Mouse (Mus musculus) ovary, adult 18-20 months (tissue): ENCODE measurements around the gene Nmrk1.
"Not testable (repeated sequence)": the region's sequence is repeated elsewhere in the genome, so short reads cannot be mapped to it uniquely, and the experiment has no call there.

Experiments
- DNase-seq: peaks from one replicate; pipeline ENCODE4 v3.0.0; 2022; ENCODE audit warnings: low spot score, mixed read lengths

Nmrk1 gene

DNA sequence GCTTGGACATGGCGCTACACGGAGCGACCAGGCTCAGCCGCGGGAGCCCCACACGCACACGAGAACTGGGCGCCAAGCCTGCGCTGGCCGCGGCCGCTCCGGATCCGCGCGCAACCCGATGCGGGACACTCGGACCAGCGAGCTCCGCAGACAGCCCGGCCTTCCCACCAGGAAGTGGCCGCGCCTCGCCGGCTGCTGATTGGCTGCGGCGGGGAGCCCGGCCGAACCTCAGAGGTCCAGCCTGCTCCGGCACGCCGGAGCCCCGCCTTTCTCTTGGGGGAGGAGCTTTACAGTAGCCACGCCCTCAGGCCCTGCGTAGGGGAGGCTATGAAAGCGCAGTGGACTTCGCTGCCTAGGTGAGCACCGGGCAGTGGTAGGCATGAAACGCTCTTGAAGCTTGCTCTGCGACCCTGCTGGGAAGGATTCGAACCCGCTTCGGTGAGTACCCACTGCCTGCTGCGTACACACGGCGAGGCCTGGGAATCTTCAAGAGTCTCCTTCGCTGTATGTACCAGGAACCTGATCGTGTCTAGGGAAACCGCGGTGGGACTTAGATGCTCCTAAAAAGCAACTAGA is at the start of gene Nmrk1, which contains the start of gene Ostf1:
Nmrk1 (plus strand) TSS at position 307 of the 576 bp plus-strand sequence.
Ostf1 (minus strand) TSS at position 180 of the 576 bp plus-strand sequence.
- DNase-seq = peak; percentile 95

- no peak for DNase-seq
Measured at GRCm38 (mm10) chr19:18582226-18582625, 49.5 kb upstream of the Nmrk1 start.

- no peak for DNase-seq
Measured at GRCm38 (mm10) chr19:18582887-18583286, 48.9 kb upstream of the Nmrk1 start.

DNA sequence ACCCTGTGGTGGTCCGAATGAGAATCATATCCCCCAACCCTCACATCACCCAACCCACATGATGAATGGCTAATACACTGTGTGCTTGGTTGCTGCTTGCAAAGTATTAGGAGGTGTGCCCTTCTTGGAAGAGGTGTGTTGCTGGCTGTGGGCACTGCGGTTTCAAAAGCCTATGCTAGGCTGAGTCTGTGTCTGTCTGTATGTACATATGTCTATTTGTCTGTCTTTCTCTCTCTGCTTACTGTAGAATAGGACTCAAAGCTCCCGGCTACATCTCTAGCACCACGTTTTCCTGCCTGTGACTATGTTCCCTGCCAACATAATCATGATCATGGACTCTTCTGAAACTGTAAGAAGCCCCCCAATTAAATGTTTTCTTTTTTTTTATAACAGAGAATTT is 48.0 kb upstream of the Nmrk1 start:
- DNase-seq = no peak

DNA sequence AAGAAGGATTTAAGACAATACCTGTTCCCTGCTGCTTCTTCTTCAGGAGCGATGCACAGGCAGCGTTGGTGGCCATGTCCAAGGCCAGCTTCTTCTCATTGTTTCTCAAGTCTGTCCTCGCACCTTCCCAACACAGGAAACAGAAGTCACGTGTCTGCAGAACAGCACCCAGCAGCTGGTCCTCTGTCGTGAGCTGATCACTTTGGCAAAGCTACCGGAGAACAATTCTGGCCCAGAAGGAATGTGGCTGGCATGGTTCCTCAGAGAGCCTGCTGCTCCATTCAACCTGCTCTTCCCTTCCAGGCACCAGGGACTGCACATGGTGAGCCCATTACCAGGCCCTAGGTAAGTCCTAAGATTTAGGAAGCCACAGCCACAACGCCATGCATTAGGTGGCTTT is 47.1 kb upstream of the Nmrk1 start:
- DNase-seq = no peak

GRCm38 (mm10) chr19:18587118-18587517 is 44.6 kb upstream of the Nmrk1 start:
- DNase-seq = no peak

DNA sequence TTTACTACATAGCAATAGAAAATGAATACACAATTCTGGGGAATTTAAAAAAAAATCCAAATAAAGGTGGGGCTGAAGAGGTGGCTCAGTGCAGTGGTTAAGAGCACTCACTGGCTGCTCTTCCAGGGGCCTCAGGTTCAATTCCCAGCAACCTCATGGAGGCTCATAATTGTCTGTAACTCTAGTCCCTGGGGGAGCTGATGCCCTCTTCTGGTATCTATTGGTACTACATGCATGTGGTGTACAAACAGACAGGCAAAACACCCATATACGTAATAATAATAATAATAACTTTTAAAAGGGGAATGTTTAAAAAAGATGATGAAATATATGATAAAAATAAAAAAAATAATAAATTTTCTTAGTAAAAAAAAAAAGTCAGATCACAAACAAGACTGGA is 43.5 kb upstream of the Nmrk1 start:
- DNase-seq = no peak

DNA sequence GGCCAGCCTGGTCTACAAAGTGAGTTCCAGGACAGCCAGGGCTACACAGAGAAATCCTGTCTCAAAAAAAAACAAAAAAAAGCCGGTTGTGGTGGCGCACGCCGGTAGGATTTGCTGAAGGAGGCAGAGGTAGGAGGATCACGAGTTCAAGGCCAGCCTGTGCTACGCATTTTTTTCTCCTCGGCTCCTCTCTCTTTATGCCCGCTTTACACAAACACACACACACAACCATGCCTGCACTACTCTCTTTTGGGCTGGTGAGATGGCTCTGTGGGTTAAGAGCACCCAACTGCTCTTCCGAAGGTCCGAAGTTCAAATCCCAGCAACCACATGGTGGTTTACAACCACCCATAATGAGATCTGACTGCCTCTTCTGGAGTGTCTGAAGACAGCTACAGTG is 42.9 kb upstream of the Nmrk1 start:
- DNase-seq = not testable (repeated sequence)

GRCm38 (mm10) chr19:18589276-18589675 is 42.5 kb upstream of the Nmrk1 start:
- no peak for DNase-seq

DNA sequence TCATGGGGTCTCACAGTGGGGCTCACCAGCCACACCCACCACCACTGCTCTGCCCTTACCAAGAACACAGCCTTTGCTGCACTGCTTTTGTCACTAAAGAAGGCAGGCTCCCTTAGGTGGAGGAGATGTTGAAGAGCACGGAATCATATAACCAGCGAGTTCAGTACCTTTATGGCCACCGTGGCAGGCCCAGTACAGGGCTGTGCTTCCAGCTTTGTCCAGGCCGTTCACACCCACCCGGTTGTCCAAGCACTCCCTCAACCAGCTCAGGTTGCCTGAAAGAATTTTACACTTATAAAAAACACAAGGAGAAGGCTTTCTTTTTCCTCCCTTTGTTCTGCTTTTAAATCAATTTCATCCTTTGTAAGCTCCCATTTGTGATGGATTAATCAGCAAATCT is 41.5 kb upstream of the Nmrk1 start:
- DNase-seq = no peak

DNA sequence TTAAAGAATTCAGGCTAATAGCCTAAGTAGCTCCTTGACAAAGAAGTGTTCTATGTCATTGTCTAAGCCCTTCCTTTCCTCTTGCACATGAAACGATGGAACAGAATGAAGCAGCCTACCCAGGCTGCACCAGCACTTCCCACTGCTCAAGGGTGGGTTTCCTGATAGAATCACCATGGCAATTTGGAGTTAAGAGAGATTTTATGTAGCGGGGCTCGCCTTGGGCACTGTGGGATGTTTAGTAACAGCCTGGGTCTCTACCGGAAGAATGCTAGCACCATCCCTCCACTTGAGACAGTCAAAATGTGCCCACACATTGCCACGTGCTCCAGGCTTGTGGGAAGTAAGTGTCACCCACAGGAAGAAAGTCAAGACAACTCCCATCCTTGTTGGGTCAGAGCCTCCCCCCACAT is 40.8 kb upstream of the Nmrk1 start:
- no peak for DNase-seq

GRCm38 (mm10) chr19:18592919-18593318 is 38.8 kb upstream of the Nmrk1 start:
- DNase-seq = no peak

- no peak for DNase-seq
Measured at GRCm38 (mm10) chr19:18593722-18594121, 38.0 kb upstream of the Nmrk1 start.

- no peak for DNase-seq
Measured at GRCm38 (mm10) chr19:18596876-18597275, 34.9 kb upstream of the Nmrk1 start.

DNA sequence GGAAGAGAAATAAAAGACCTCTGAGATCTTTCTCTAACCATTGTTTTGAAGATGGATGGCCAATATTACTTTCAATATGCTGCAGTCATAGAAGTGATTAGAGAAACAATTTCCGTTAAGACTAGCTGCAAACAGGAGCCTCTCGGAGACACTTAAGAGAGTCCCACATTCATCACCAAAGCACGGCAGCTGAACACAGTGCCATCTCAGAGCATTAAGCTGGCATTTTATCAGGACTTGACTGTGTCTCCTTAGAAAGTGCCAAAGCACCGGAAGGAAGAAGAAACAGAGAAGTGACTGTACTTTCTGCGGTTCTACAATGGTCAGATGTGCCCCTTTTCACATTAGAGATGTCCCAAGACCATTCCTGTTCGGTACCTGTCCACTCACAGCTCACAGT is 34.0 kb upstream of the Nmrk1 start:
- no peak for DNase-seq

GRCm38 (mm10) chr19:18598265-18598926 is 33.4 kb upstream of the Nmrk1 start:
- DNase-seq = no peak

DNA sequence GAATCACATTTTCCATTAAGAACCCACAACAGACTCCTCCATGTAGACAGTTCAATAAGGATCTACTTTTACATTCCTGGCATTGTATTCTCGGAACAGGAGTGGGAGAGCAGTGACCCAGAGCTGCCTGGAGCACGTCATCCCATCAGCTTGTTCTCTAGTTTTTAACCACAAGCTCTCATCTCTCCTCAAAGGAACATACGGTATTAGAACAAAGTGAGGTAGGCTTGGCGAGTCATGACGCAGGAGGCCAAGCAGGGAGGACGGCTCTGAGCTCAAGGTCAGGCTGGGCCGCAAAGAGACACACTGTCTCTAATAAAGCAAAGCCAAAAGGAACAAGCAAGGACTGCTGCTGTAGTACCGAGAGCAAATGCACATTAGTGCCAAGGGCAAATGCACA is 32.7 kb upstream of the Nmrk1 start:
- peak; percentile 9 for DNase-seq

- no peak for DNase-seq
Measured at GRCm38 (mm10) chr19:18599650-18600049, 32.1 kb upstream of the Nmrk1 start.

- no peak for DNase-seq
Measured at GRCm38 (mm10) chr19:18600611-18601010, 31.1 kb upstream of the Nmrk1 start.

DNA sequence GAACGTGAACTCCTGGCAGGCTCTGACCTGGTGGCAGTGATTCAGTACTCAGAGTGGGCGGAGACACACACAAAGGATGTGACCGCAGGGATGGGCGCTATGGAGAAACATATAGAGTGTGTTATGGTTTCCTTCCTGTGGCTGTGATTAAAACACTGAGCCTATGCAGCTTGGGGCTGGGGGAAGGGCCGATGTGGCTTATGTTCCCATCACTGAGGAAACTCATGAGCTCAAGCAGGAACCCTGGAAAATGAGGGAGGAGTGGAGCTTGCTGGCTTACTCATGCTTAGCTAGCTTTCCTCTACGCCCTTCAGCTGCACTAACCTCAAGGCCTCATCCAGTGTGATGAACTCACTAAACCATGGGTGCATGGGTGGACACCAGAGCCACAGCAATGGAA is 28.7 kb upstream of the Nmrk1 start:
- no peak for DNase-seq

GRCm38 (mm10) chr19:18607907-18608306 is 23.8 kb upstream of the Nmrk1 start:
- DNase-seq = no peak

- DNase-seq = peak; percentile 23
Measured at GRCm38 (mm10) chr19:18608975-18609374, 22.8 kb upstream of the Nmrk1 start.

DNA sequence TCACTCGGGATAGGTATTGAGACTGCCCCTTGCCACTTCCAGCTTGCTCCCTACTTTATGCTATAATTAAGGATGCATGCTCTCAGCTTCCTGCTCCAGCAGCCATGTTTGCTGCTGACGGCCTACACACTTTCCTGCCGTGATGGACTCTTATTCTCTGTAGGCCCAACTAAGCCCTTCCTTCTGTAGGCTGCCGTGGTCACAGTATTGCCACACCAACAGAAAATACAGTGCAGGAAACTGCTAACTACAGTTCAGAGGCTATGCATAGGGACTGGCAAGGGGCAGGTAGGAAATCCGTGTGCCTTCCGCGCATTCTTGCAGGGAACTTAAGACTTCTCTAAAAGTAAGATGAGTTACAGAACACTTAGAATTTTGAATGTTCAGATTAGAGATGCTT is 17.4 kb upstream of the Nmrk1 start:
- DNase-seq = no peak

- no peak for DNase-seq
Measured at GRCm38 (mm10) chr19:18615680-18616240, 16.0 kb upstream of the Nmrk1 start.
